Mouse (Mus musculus) E14TG2a.4 (cell line): ENCODE measurements at regions not wholly inside any gene's neighbourhood (a gene's known extent, or its start where the extent isn't known, plus 50 kb on each side); places are given as distances from the start of the nearest gene placed in this dataset.

ENCODE experiments used
- H3K27me3 ChIP-seq: 2 replicates; pipeline ENCODE4 v1.6.1; 2014; ENCODE audit warnings: low read length, control low read depth; ENCODE audit not compliant: insufficient read depth
- H3K36me3 ChIP-seq: 2 replicates; pipeline ENCODE4 v1.6.1; 2014; ENCODE audit warnings: low read length, control low read depth; ENCODE audit not compliant: insufficient read depth
- H3K4me1 ChIP-seq: replicated peaks from 2 replicates; pipeline ENCODE4 v1.6.1; 2014; ENCODE audit warnings: low read depth, low read length, control low read depth
- H3K4me3 ChIP-seq: replicated peaks from 2 replicates; pipeline ENCODE4 v1.5.1; 2014; ENCODE audit warnings: mild to moderate bottlenecking, low read length
- H3K9me3 ChIP-seq: 2 replicates; pipeline ENCODE4 v1.6.1; 2014; ENCODE audit warnings: low read length, control low read depth
- CTCF ChIP-seq: conservative IDR thresholded peaks from 2 replicates; pipeline ENCODE4 v1.5.1; 2014; ENCODE audit warnings: low read length
- NANOG ChIP-seq: IDR thresholded peaks from 2 replicates; pipeline ENCODE4 v1.6.1; 2014; ENCODE audit warnings: borderline replicate concordance, low read length, mixed read lengths
- POU5F1 ChIP-seq: IDR thresholded peaks from 2 replicates; pipeline ENCODE4 v1.6.1; 2014; ENCODE audit warnings: low read length, borderline replicate concordance

GRCm38 (mm10) chr15:62168958-62169590 lies 1246.3 kb upstream of the A1bg start:
- TF ChIP-seq CTCF (no peak), POU5F1 (no peak)
- H3K27me3 ChIP-seq, result no peaks in the 10 kb centered on the region
- no peak overlapping the region for H3K4me3 ChIP-seq
- H3K36me3 ChIP-seq, result peaks cover 97% of the 10 kb centered on the region
- no peaks in the 10 kb centered on the region for H3K9me3 ChIP-seq
- peaks cover 37% of the 10 kb centered on the region for H3K4me1 ChIP-seq

GRCm38 (mm10) chr15:62168522-62168921 lies 1245.7 kb upstream of the A1bg start:
- Histone ChIP-seq H3K27me3 (no peaks in the 10 kb centered on the region), H3K4me1 (peaks cover 42% of the 10 kb centered on the region), H3K36me3 (peaks cover 91% of the 10 kb centered on the region), H3K9me3 (no peaks in the 10 kb centered on the region), H3K4me3 (no peak overlapping the region)
- TF ChIP-seq CTCF, result no peak
- no peak for TF ChIP-seq POU5F1
- no peak for TF ChIP-seq NANOG

GRCm38 (mm10) chr15:62166786-62167185 lies 1244.0 kb upstream of the A1bg start:
- TF ChIP-seq POU5F1, result no peak
- no peaks in the 10 kb centered on the region for H3K27me3 ChIP-seq
- H3K4me3 ChIP-seq, result no peak overlapping the region
- no peaks in the 10 kb centered on the region for H3K9me3 ChIP-seq
- peaks cover 85% of the 10 kb centered on the region for H3K36me3 ChIP-seq
- H3K4me1 ChIP-seq, result peaks cover 52% of the 10 kb centered on the region

GRCm38 (mm10) chr15:62165826-62166500 lies 1243.2 kb upstream of the A1bg start:
- Histone ChIP-seq H3K36me3 (peaks cover 81% of the 10 kb centered on the region), H3K27me3 (no peaks in the 10 kb centered on the region), H3K4me1 (peaks cover 52% of the 10 kb centered on the region), H3K4me3 (no peak overlapping the region), H3K9me3 (no peaks in the 10 kb centered on the region)
- TF ChIP-seq CTCF, result no peak
- no peak for TF ChIP-seq NANOG
- no peak for TF ChIP-seq POU5F1

- peaks cover 81% of the 10 kb centered on the region for H3K36me3 ChIP-seq
- no peak overlapping the region for H3K4me3 ChIP-seq
- H3K9me3 ChIP-seq, result no peaks in the 10 kb centered on the region
- H3K27me3 ChIP-seq, result no peaks in the 10 kb centered on the region
- no peak for TF ChIP-seq POU5F1
- no peak for TF ChIP-seq CTCF
- TF ChIP-seq NANOG, result no peak
- peaks cover 51% of the 10 kb centered on the region for H3K4me1 ChIP-seq
These were observed 1242.1 kb upstream of the A1bg start for GRCm38 (mm10) chr15:62164766-62165410.

GRCm38 (mm10) chr15:62163203-62163602 lies 1240.4 kb upstream of the A1bg start:
- peaks cover 62% of the 10 kb centered on the region for H3K4me1 ChIP-seq
- peaks cover 82% of the 10 kb centered on the region for H3K36me3 ChIP-seq
- H3K27me3 ChIP-seq, result no peaks in the 10 kb centered on the region
- TF ChIP-seq CTCF, result no peak
- TF ChIP-seq NANOG, result no peak
- no peak for TF ChIP-seq POU5F1
- no peak overlapping the region for H3K4me3 ChIP-seq
- H3K9me3 ChIP-seq, result no peaks in the 10 kb centered on the region

- H3K36me3 ChIP-seq, result peaks cover 82% of the 10 kb centered on the region
- H3K27me3 ChIP-seq, result no peaks in the 10 kb centered on the region
- no peaks in the 10 kb centered on the region for H3K9me3 ChIP-seq
- H3K4me3 ChIP-seq, result no peak overlapping the region
- no peak for TF ChIP-seq POU5F1
- no peak for TF ChIP-seq NANOG
- TF ChIP-seq CTCF, result no peak
- H3K4me1 ChIP-seq, result peaks cover 66% of the 10 kb centered on the region
These were observed 1239.9 kb upstream of the A1bg start for GRCm38 (mm10) chr15:62162648-62163194.

- H3K27me3 ChIP-seq, result no peaks in the 10 kb centered on the region
- no peaks in the 10 kb centered on the region for H3K9me3 ChIP-seq
- H3K4me3 ChIP-seq, result no peak overlapping the region
- TF ChIP-seq CTCF, result no peak
- TF ChIP-seq NANOG, result no peak
- no peak for TF ChIP-seq POU5F1
- peaks cover 82% of the 10 kb centered on the region for H3K36me3 ChIP-seq
- peaks cover 67% of the 10 kb centered on the region for H3K4me1 ChIP-seq
These were observed 1239.3 kb upstream of the A1bg start for GRCm38 (mm10) chr15:62161975-62162647.
